Mouse (Mus musculus) frontal cortex, adult (tissue): ENCODE measurements around the gene Gm13090.

ENCODE experiments used
- ATAC-seq: cut with Nextera tagmentation; 2 replicates; pipeline ENCODE4 v1.9.2; 2017; ENCODE audit warnings: mild to moderate bottlenecking, moderate library complexity, mixed read lengths; ENCODE audit not compliant: low TSS enrichment

Gm13090 gene

DNA sequence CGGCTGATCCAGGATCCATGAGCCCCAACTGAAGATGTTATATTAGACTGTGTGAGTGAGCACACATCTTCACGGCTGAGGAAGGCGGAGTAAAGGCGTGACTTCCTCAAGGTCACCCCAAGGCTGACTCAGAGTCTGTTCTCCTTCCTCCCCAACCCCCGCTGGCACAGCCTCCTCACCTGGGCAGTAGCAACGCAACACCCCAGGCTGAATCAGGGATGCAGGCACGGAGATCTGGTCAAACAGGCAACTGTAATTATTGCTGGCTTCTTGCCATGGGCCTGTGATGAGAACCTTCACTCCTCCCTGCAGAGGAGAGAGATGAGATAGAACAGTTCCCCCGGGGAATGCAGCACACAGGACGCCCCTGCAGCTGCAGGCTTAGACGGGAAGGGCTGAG is 48.8 kb downstream of the Gm13090 start:
- ATAC-seq, result no peak

DNA sequence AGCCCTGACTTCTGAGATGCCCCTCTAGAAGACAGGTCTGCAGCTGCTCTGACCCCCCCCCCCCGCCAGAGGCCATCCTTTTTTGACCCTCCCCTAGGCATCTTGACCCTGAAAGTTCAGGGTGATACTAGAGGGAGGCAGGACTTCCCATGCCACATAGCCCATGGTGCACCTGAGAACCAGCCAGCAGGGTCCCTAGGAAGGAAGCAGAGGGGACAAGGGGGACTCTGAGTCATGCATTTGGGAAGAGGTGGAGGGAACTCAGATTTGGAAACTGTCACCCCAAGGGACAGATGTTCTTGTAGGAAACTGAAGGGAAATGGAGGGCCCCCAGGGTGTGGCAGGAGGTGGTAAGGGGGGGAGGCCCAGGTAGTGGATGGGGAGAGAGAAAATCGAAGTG is 49.2 kb downstream of the Gm13090 start:
- ATAC-seq, result no peak

DNA sequence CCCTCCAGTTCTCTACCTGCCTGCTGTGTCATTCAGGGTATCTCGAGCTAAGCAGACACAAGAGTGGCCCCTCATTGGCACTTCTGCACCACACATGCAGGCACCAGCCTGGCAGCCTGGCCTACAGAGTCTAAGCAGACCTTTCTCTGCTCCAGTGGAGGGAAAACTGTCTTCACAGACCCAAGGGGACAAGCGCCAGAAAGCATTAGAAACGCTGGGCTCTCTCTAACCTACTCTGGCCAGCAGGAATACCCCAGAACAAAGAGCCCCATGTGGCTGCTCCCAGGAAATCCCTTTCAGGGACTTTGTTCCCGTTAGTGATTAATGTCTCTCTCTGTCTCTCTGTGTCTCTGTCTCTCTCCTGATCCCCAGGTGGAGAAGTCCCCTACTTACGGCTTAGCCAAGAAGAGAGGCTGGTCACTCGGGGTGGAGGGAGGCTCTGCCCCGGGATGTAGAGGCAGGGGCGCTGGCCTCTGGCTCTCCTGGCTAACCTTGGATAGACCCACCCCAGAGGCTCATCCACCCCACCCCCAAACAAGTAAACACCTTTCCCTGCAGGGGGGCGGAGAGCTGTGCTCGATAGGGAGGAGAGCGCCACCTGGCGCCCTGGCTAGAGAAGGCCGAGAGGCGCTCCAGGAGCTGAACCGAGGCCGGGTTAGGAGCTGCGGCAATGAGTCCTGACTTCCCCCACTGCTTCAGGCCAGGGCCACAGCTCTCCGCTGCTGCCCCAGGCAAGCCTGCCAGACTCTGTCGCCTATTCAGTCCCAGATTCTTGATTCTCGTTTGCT is 49.9 kb downstream of the Gm13090 start:
- ATAC-seq, result peak; percentile 43

DNA sequence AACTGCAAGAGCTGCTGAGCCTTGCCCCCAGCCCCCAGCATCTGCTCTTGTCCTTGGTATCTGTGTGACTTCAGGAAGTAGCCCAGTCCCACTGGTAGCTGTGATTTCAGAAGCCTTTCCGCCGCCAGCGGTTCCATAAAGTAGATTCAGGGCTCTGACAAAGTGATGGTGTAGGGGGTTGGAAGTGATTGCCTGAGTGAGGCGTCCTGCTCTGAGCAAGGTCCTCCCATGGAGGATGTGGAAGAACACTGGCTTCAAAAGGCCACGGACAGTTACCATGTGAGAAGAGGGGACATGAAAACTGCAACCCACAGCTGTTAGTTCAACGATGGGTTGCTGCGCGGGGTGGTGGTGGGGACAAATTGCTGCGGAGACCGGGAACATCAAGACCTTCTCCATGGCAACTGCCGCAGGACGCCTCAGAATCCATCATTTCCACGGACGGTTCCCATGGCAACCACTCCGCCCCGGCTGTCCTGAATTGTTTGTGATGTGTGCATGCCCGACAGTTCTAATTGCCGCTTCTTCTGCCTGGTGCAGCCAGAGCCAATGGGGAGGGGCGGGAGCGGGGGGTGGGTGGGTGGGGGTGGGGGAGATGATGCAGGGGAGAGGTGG is 51.1 kb downstream of the Gm13090 start:
- peak; percentile 45 for ATAC-seq
